Mouse (Mus musculus): ENCODE results near the gene Tesk2. TPM values are rescaled to one million over a fixed set of nuclear protein-coding genes. Genes with fewer than 3 reads are reported as not detected.

The Tesk2 gene
- polyA plus RNA-seq, 1 experiment from 2014 or later, result 3.2 TPM

GRCm38 (mm10) chr4:116815276-116815675 is 94.5 kb downstream of the Tesk2 start:
- no peak for DNase-seq
- H3K36me3 ChIP-seq (ENCODE audit: control insufficient read depth, insufficient read depth, low read length), result no peaks in the 10 kb centered on the region
- no peaks in the 10 kb centered on the region for H3K9me3 ChIP-seq (ENCODE audit: control insufficient read depth, low read length)
- H3K4me2 ChIP-seq (ENCODE audit: low read length), result no peak overlapping the region
- H3K27ac ChIP-seq (replicated peaks; ENCODE audit: low read depth, low read length), result no peak overlapping the region
- no peak overlapping the region for H3K9ac ChIP-seq (replicated peaks; ENCODE audit: low read length)
- WGBS, result 89% methylated on average over 5 of the region's 5 CpGs
- no peak overlapping the region for H3K4me3 ChIP-seq (replicated peaks; ENCODE audit: low read depth, low read length)
- no peaks in the 10 kb centered on the region for H3K4me1 ChIP-seq (ENCODE audit: control insufficient read depth, insufficient read depth, low read length)
- ATAC-seq (ENCODE audit: low FRiP score, low TSS enrichment), result no peak
- H3K27me3 ChIP-seq (ENCODE audit: control insufficient read depth, insufficient read depth, low read length), result peaks cover 9% of the 10 kb centered on the region; the same call in 1 of the 2 replicates

DNA sequence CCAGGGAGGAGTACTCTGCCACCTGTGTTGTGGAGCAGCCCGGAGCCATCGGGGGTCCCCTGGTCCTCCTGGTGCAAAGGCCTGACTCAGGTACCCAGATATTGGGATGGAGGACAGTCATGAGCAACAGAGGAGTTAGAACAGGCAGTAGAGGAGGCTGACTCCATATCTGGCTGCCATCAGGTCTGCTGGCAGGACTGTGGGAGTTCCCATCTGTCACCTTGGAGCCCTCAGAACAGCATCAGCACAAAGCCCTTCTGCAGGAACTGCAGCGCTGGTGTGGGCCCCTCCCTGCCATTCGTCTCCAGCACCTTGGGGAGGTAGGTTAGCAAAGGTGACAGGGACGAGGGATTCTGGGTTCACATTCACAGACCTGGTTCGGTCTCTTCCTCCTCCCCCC is 96.7 kb downstream of the Tesk2 start:
- Histone ChIP-seq H3K27ac (replicated peaks; ENCODE audit: low read depth, low read length) (no peak overlapping the region), H3K9ac (replicated peaks; ENCODE audit: low read length) (no peak overlapping the region), H3K9me3 (ENCODE audit: control insufficient read depth, low read length) (no peaks in the 10 kb centered on the region), H3K36me3 (ENCODE audit: control insufficient read depth, insufficient read depth, low read length) (no peaks in the 10 kb centered on the region), H3K4me2 (ENCODE audit: low read length) (no peak overlapping the region), H3K4me3 (replicated peaks; ENCODE audit: low read depth, low read length) (no peak overlapping the region), H3K4me1 (ENCODE audit: control insufficient read depth, insufficient read depth, low read length) (peaks cover 12% of the 10 kb centered on the region), H3K27me3 (ENCODE audit: control insufficient read depth, insufficient read depth, low read length) (peaks cover 22% of the 10 kb centered on the region; the same call in 1 of the 2 replicates)
- 95% methylated on average over 6 of the region's 6 CpGs for WGBS
- no peak for ATAC-seq (ENCODE audit: low FRiP score, low TSS enrichment)
- DNase-seq, result no peak

DNA sequence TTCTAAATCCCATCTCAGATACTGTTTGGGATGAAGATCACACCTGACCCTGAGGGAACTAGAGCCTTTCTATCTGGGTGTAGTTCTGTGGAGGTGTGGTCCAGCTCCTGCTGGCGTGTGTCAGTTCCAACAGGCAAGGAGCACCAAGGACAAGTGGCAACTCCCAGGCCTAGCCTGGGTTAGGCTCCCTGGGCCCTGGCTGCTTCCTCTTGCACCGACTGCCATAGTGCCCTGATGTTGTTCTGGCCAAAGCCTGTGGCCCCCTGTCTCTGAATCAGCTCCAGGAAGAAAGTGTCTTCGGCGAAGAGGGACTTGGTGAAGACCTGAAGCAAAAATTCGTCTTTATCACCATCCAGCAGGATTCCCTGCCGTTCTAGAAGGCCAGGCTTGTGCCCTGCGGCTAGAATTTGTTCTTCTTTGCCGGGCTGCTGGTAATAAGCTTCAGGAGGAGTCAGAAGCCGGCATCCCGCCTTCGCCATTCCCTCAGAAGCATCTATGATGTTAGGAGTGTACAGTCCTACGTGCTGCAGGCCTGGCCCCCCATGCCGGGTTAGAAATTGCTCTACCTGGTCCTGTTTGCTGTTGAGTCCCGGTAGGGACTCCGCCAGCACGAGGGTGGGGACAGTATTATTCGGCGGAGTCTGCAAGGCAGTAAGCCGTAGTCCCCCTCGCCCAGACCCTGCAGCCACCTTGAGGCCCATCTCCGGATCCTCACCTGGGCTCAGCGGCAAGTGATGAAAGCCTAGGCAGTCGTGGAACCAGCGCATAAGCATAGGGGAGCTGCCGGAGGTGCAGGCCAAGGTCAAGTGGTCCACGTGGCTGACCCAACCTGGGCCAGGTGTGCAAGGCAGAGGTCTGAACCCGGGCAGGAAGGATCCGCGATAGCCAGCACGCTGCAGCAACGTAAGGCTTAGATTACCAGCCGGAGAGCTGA is 99.5 kb downstream of the Tesk2 start:
- Histone ChIP-seq H3K4me1 (ENCODE audit: control insufficient read depth, insufficient read depth, low read length) (peaks cover 13% of the 10 kb centered on the region), H3K4me2 (ENCODE audit: low read length) (peak overlapping the region; percentile 80), H3K36me3 (ENCODE audit: control insufficient read depth, insufficient read depth, low read length) (no peaks in the 10 kb centered on the region), H3K9ac (replicated peaks; ENCODE audit: low read length) (peak overlapping the region; percentile 43; the same call in 1 of the 2 replicates), H3K27ac (replicated peaks; ENCODE audit: low read depth, low read length) (no peak overlapping the region), H3K27me3 (ENCODE audit: control insufficient read depth, insufficient read depth, low read length) (peaks cover 22% of the 10 kb centered on the region; the same call in 1 of the 2 replicates), H3K9me3 (ENCODE audit: control insufficient read depth, low read length) (no peaks in the 10 kb centered on the region), H3K4me3 (replicated peaks; ENCODE audit: low read depth, low read length) (peak overlapping the region; percentile 39)
- ATAC-seq (ENCODE audit: low FRiP score, low TSS enrichment) (no peak), DNase-seq (peak; percentile 19)
- 19% methylated on average over 32 of the region's 32 CpGs for WGBS

- H3K4me2 ChIP-seq (ENCODE audit: low read length), result peak overlapping the region; percentile 80
- H3K36me3 ChIP-seq (ENCODE audit: control insufficient read depth, insufficient read depth, low read length), result no peaks in the 10 kb centered on the region
- H3K4me3 ChIP-seq (replicated peaks; ENCODE audit: low read depth, low read length), result peak overlapping the region; percentile 39
- no peak overlapping the region for H3K27ac ChIP-seq (replicated peaks; ENCODE audit: low read depth, low read length)
- peak; percentile 77 for DNase-seq
- WGBS, result under 1% methylated on average over 51 of the region's 51 CpGs
- peaks cover 17% of the 10 kb centered on the region for H3K4me1 ChIP-seq (ENCODE audit: control insufficient read depth, insufficient read depth, low read length)
- H3K9ac ChIP-seq (replicated peaks; ENCODE audit: low read length), result peak overlapping the region; percentile 43
- no peaks in the 10 kb centered on the region for H3K9me3 ChIP-seq (ENCODE audit: control insufficient read depth, low read length)
- peak; percentile 68 for ATAC-seq (ENCODE audit: low FRiP score, low TSS enrichment)
- peaks cover 22% of the 10 kb centered on the region; the same call in 1 of the 2 replicates for H3K27me3 ChIP-seq (ENCODE audit: control insufficient read depth, insufficient read depth, low read length)
Measured at GRCm38 (mm10) chr4:116820902-116821693, 100.3 kb downstream of the Tesk2 start.

GRCm38 (mm10) chr4:116821694-116822016 is 100.9 kb downstream of the Tesk2 start, which contains the start of gene Hpdl:
Gene Hpdl, minus strand, starts transcription at chr4:116821707.
- Histone ChIP-seq H3K9ac (replicated peaks; ENCODE audit: low read length) (peak within 1 kb of the TSS; percentile 43), H3K27ac (replicated peaks; ENCODE audit: low read depth, low read length) (no peak within 1 kb of the TSS), H3K4me1 (ENCODE audit: control insufficient read depth, insufficient read depth, low read length) (peaks cover 17% of the 10 kb centered on the region), H3K27me3 (ENCODE audit: control insufficient read depth, insufficient read depth, low read length) (peaks cover 22% of the 10 kb centered on the region; the same call in 1 of the 2 replicates), H3K4me3 (replicated peaks; ENCODE audit: low read depth, low read length) (peak within 1 kb of the TSS; percentile 39), H3K36me3 (ENCODE audit: control insufficient read depth, insufficient read depth, low read length) (no peaks in the 10 kb centered on the region), H3K4me2 (ENCODE audit: low read length) (peak within 1 kb of the TSS; percentile 80), H3K9me3 (ENCODE audit: control insufficient read depth, low read length) (no peaks in the 10 kb centered on the region)
- no peak for DNase-seq
- 0 out of 2 replicates have a peak, but pooled peaks have one; percentile 33 for ATAC-seq (ENCODE audit: low FRiP score, low TSS enrichment)
- WGBS, result 14% methylated on average over 9 of the region's 9 CpGs

DNA sequence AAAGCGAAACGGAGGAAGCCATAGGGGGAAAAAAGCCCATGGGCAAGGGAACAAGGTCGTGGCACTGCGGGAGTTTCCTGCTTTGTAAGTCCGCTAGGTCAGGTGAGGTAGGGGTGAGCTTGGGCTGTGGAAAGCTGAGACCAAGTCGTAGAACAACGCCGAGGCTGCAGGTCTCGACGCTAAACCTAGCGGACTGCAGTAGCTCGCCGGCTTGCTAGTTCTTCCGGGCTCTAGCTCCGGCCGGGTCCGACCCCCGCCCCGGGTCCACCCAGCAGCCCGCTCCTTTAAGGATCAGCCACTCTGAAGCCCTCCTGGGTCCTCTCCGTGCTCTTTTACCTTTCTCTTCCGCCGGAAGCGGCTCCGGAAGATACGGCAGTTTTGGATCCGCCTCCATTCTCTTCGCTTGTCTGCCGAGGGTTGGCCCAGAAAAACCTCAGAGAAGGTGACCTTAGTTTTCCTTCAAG is 103.8 kb downstream of the Tesk2 start:
- H3K4me2 ChIP-seq (ENCODE audit: low read length), result peak overlapping the region; percentile 71
- peaks cover 17% of the 10 kb centered on the region for H3K4me1 ChIP-seq (ENCODE audit: control insufficient read depth, insufficient read depth, low read length)
- peak overlapping the region; percentile 69 for H3K9ac ChIP-seq (replicated peaks; ENCODE audit: low read length)
- WGBS, result under 1% methylated on average over 29 of the region's 29 CpGs
- H3K27ac ChIP-seq (replicated peaks; ENCODE audit: low read depth, low read length), result peak overlapping the region; percentile 75
- DNase-seq (peak; percentile 89), ATAC-seq (ENCODE audit: low FRiP score, low TSS enrichment) (peak; percentile 57; the same call in 1 of the 2 replicates)
- H3K36me3 ChIP-seq (ENCODE audit: control insufficient read depth, insufficient read depth, low read length), result no peaks in the 10 kb centered on the region
- no peaks in the 10 kb centered on the region for H3K9me3 ChIP-seq (ENCODE audit: control insufficient read depth, low read length)
- H3K27me3 ChIP-seq (ENCODE audit: control insufficient read depth, insufficient read depth, low read length), result peaks cover 19% of the 10 kb centered on the region; the same call in 1 of the 2 replicates
- peak overlapping the region; percentile 47 for H3K4me3 ChIP-seq (replicated peaks; ENCODE audit: low read depth, low read length)

GRCm38 (mm10) chr4:116827819-116828218 is 107.1 kb downstream of the Tesk2 start:
- Histone ChIP-seq H3K4me1 (ENCODE audit: control insufficient read depth, insufficient read depth, low read length) (peaks cover 9% of the 10 kb centered on the region), H3K27me3 (ENCODE audit: control insufficient read depth, insufficient read depth, low read length) (no peaks in the 10 kb centered on the region), H3K4me2 (ENCODE audit: low read length) (no peak overlapping the region), H3K36me3 (ENCODE audit: control insufficient read depth, insufficient read depth, low read length) (no peaks in the 10 kb centered on the region), H3K27ac (replicated peaks; ENCODE audit: low read depth, low read length) (no peak overlapping the region), H3K9me3 (ENCODE audit: control insufficient read depth, low read length) (no peaks in the 10 kb centered on the region), H3K4me3 (replicated peaks; ENCODE audit: low read depth, low read length) (no peak overlapping the region), H3K9ac (replicated peaks; ENCODE audit: low read length) (no peak overlapping the region)
- DNase-seq (peak; percentile 89), ATAC-seq (ENCODE audit: low FRiP score, low TSS enrichment) (peak; percentile 21; the same call in 1 of the 2 replicates)
- under 1% methylated on average over 4 of the region's 4 CpGs for WGBS

DNA sequence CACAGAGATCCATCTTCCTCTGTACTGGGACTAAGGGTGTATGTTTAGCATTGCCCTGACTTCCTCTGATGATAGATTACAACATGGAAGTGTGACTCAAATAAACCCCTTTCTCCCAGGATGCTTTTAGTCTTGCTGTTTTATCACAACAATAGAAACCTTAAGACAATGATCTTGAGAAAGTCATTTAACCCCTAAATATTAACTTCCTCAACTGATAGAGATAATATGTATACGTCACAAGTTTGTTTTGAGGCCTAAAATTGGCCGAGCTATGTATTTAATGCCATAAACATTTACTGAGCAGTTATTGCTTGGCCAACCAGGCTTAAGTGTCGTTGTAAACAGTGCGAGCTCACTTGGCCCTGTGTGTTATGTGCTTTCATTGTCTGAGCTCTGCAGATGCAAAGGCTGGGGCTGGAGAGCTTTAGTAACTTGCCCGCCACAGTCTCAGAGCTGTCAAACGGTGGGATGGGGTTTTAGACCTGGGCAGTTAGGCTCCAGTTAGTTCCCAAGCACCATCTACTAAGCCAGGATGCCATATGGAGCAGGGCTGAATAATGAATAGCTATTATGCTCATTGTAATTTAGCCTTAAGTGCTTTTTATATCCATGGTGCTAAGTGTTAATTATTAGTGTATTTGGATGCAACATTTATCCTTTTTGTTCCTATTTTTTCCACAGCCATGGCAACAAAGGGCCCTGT is 108.8 kb downstream of the Tesk2 start:
- no peaks in the 10 kb centered on the region for H3K36me3 ChIP-seq (ENCODE audit: control insufficient read depth, insufficient read depth, low read length)
- H3K4me2 ChIP-seq (ENCODE audit: low read length), result no peak overlapping the region
- peak overlapping the region; percentile 44 for H3K9ac ChIP-seq (replicated peaks; ENCODE audit: low read length)
- peak overlapping the region; percentile 43 for H3K27ac ChIP-seq (replicated peaks; ENCODE audit: low read depth, low read length)
- 31% methylated on average over 6 of the region's 6 CpGs for WGBS
- H3K4me3 ChIP-seq (replicated peaks; ENCODE audit: low read depth, low read length), result no peak overlapping the region
- H3K27me3 ChIP-seq (ENCODE audit: control insufficient read depth, insufficient read depth, low read length), result no peaks in the 10 kb centered on the region
- peaks cover 9% of the 10 kb centered on the region for H3K4me1 ChIP-seq (ENCODE audit: control insufficient read depth, insufficient read depth, low read length)
- peak; percentile 24 for DNase-seq
- no peaks in the 10 kb centered on the region for H3K9me3 ChIP-seq (ENCODE audit: control insufficient read depth, low read length)
- no peak for ATAC-seq (ENCODE audit: low FRiP score, low TSS enrichment)

Data from midbrain, embryonic 14.5 days (tissue).